Mouse (Mus musculus) stomach, postnatal 0 days (tissue): ENCODE measurements around the gene Grid1.

ENCODE experiments used
- CTCF ChIP-seq: IDR thresholded peaks from 2 replicates; pipeline ENCODE4 v1.5.1; 2016; ENCODE audit warnings: antibody characterized with exemption, low read depth, mild to moderate bottlenecking, moderate library complexity
- EP300 ChIP-seq: optimal IDR thresholded peaks from 2 replicates; pipeline ENCODE3; 2016; ENCODE audit warnings: antibody characterized with exemption

- no peak for TF ChIP-seq CTCF
- no peak for TF ChIP-seq EP300
These were observed 41.1 kb upstream of the Grid1 start for GRCm38 (mm10) chr14:34778760-34779159.
